9 mouse cellular contexts compared by ENCODE assay signal in the genomic region with DNA sequence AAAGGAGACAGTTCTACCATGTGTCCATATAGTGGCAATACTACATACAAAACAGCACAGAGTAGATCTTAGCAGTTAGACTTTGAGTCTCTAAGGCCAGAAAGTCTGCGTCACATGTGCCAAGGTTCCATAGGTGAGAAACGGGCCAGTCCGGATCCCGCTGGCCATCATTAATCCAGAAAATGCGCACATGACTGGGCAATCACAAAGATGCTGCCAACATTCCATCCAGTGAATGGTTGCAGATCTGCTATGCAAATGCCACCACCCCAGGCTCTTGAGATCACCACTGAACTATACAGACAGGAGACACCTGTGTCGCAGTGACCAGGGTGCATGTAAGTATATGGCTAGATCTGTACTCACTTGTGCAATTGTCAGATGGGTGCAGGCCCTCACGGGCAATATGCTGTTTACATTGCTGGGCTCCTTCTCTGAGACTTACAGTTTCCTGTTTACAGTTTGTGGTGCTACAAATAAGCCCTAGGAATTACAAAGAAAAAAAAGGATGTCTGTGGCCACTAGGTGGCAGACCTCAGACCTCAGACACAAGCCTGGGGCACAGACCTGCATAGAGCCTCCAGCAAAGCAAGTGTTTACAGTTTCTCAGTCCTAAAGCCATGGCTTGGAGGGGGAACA. TPM values are rescaled to one million over a fixed set of nuclear protein-coding genes. Genes with fewer than 3 reads are reported as not detected.
DNase-seq lines count a peak whose midpoint lies in the region; ATAC-seq and TF ChIP-seq lines count a peak whose summit lies in the region.
"Had no signal": no experiment of that assay in that cellular context is flagged by ENCODE, and none has a peak within 500 bp of the region (broad histone marks: within the 10 kb centered on the region; RNA-seq: fewer than 3 reads in every experiment).

No protein-coding gene starts in this region.

- no peaks in the 10 kb centered on the region for H3K36me3 ChIP-seq in hindbrain, embryonic 13.5 days
- no peaks in the 10 kb centered on the region for H3K36me3 ChIP-seq in midbrain, embryonic 14.5 days (ENCODE audit: control insufficient read depth, insufficient read depth, low read length)
- H3K36me3 ChIP-seq: lung, embryonic 15.5 days had no signal

- intact Hi-C loops in left cerebral cortex, adult 2 months (cut with DNase I) = no loop called here

- no peak overlapping the region for H3K9ac ChIP-seq in hindbrain, embryonic 13.5 days
- no peak overlapping the region for H3K9ac ChIP-seq in midbrain, embryonic 14.5 days (replicated peaks; ENCODE audit: low read length)
- H3K9ac ChIP-seq: lung, embryonic 15.5 days had no signal

- WGBS in hindbrain, embryonic 13.5 days = 56% methylated on average over 7 of the region's 7 CpGs
- 66% methylated on average over 7 of the region's 7 CpGs for WGBS in midbrain, embryonic 14.5 days

- H3K4me3 ChIP-seq in hindbrain, embryonic 13.5 days = no peak overlapping the region
- no peak overlapping the region for H3K4me3 ChIP-seq in left cerebral cortex, adult 2 months
- no peak overlapping the region for H3K4me3 ChIP-seq in midbrain, embryonic 14.5 days (replicated peaks; ENCODE audit: low read depth, low read length)
- H3K4me3 ChIP-seq: lung, embryonic 15.5 days had no signal

- H3K27ac ChIP-seq in hindbrain, embryonic 13.5 days = peak overlapping the region; percentile 77
- H3K27ac ChIP-seq in left cerebral cortex, adult 2 months = peak overlapping the region; percentile 76; the same call in 1 of the 2 replicates
- peak overlapping the region; percentile 62 for H3K27ac ChIP-seq in midbrain, embryonic 14.5 days (replicated peaks; ENCODE audit: low read depth, low read length)
- H3K27ac ChIP-seq: lung, embryonic 15.5 days had no signal

- H3K4me1 ChIP-seq in hindbrain, embryonic 13.5 days (replicated peaks) = peaks cover 48% of the 10 kb centered on the region
- peaks cover 44% of the 10 kb centered on the region for H3K4me1 ChIP-seq in midbrain, embryonic 14.5 days (ENCODE audit: control insufficient read depth, insufficient read depth, low read length)

- no peaks in the 10 kb centered on the region for H3K9me3 ChIP-seq in hindbrain, embryonic 13.5 days
- H3K9me3 ChIP-seq in midbrain, embryonic 14.5 days (ENCODE audit: control insufficient read depth, low read length) = no peaks in the 10 kb centered on the region
- H3K9me3 ChIP-seq: lung, embryonic 15.5 days had no signal

- DNase-seq in spleen, postnatal 36 days (ENCODE audit: low spot score in 2 of 2) = peak; percentile 27 to 29
- no peak for DNase-seq in spleen, postnatal 4 days (ENCODE audit: low spot score in 2 of 2)
- DNase-seq in adrenal gland, postnatal 36 days = peak; percentile 37 to 63
- peak in 1 of 2 experiments; percentile 60 for DNase-seq in left cerebral cortex, adult 2 months (ENCODE audit: extremely low spot score in 1 of 2, low spot score in 2 of 2)
- DNase-seq in midbrain, embryonic 14.5 days = peak; percentile 86
- peak; percentile 55 to 70 for DNase-seq in thymus, postnatal 10 days (ENCODE audit: low spot score in 2 of 2)

- peaks cover 14% of the 10 kb centered on the region for H3K27me3 ChIP-seq in hindbrain, embryonic 13.5 days
- H3K27me3 ChIP-seq in midbrain, embryonic 14.5 days (ENCODE audit: control insufficient read depth, insufficient read depth, low read length) = no peaks in the 10 kb centered on the region
- H3K27me3 ChIP-seq: lung, embryonic 15.5 days had no signal

- 0 out of 2 replicates have a peak, but pooled peaks have one; percentile 55 for ATAC-seq in erythroblast, adult 5-6 weeks (replicated peaks; ENCODE audit: low FRiP score, poor library complexity, severe bottlenecking)
- ATAC-seq in hindbrain, embryonic 13.5 days (ENCODE audit: low FRiP score) = peak; percentile 12; the same call in 1 of the 2 replicates
- ATAC-seq in midbrain, embryonic 14.5 days (ENCODE audit: low FRiP score, low TSS enrichment) = no peak

- peak; percentile 77 for TF ChIP-seq CTCF in left cerebral cortex, adult 2 months (IDR thresholded peaks at IDR 0.05)

- H3K4me2 ChIP-seq in hindbrain, embryonic 13.5 days = no peak overlapping the region
- H3K4me2 ChIP-seq in midbrain, embryonic 14.5 days (ENCODE audit: low read length) = no peak overlapping the region
- H3K4me2 ChIP-seq: lung, embryonic 15.5 days had no signal

RNA-seq across cellular contexts. Expression of a gene that starts 4.0 kb away (rescaled TPM):
- 1 to 10 TPM; 3.4 to 4.7 TPM for total RNA-seq in adrenal gland, postnatal 36 days (2021)
- total RNA-seq in erythroblast, adult 5-6 weeks (2015; ENCODE audit: low replicate concordance) = 2.7 and 11.3 TPM in 2 replicates
- total RNA-seq in erythroblast, adult 5-6 weeks (2017; ENCODE audit: low replicate concordance) = 3.7 and 7.8 TPM in 2 replicates
- 2.7 and 3.2 TPM in 2 replicates for polyA plus RNA-seq in hindbrain, embryonic 13.5 days (2015; fragmentation: Nextera tagmentation; extraction: Ambion mirVana)
- total RNA-seq in left cerebral cortex, adult 2 months (2021) = 1 to 10 TPM; 9.0 to 9.2 TPM
- 1.6 and 4.0 TPM in 2 replicates for polyA plus RNA-seq in midbrain, embryonic 14.5 days (2014; fragmentation: Nextera tagmentation; extraction: Ambion mirVana)

RNA-seq across cellular contexts. Expression of a gene that starts 4.0 kb away (rescaled TPM):
- total RNA-seq in adrenal gland, postnatal 36 days (2021) = 10 to 100 TPM; 28.1 to 30.6 TPM
- total RNA-seq in erythroblast, adult 5-6 weeks (2015; ENCODE audit: low replicate concordance) = 5.6 and 6.1 TPM in 2 replicates
- 4.3 and 9.8 TPM in 2 replicates for total RNA-seq in erythroblast, adult 5-6 weeks (2017; ENCODE audit: low replicate concordance)
- 7.5 and 7.8 TPM in 2 replicates for polyA plus RNA-seq in hindbrain, embryonic 13.5 days (2015; fragmentation: Nextera tagmentation; extraction: Ambion mirVana)
- 10 to 100 TPM; 18.5 to 20.3 TPM for total RNA-seq in left cerebral cortex, adult 2 months (2021)
- polyA plus RNA-seq in midbrain, embryonic 14.5 days (2014; fragmentation: Nextera tagmentation; extraction: Ambion mirVana) = 7.4 and 7.8 TPM in 2 replicates

RNA-seq across cellular contexts. Expression of a gene that starts 21.9 kb away (rescaled TPM):
- 1 to 10 TPM; 2.3 to 3.6 TPM for total RNA-seq in adrenal gland, postnatal 36 days (2021)
- total RNA-seq in erythroblast, adult 5-6 weeks (2015; ENCODE audit: low replicate concordance) = 3.6 TPM in 1 of 2 replicates, not detected in the other
- total RNA-seq in erythroblast, adult 5-6 weeks (2017; ENCODE audit: low replicate concordance) = 0.98 TPM in 1 of 2 replicates, not detected in the other
- polyA plus RNA-seq in hindbrain, embryonic 13.5 days (2015; fragmentation: Nextera tagmentation; extraction: Ambion mirVana) = 9.8 and 10.2 TPM in 2 replicates
- total RNA-seq in left cerebral cortex, adult 2 months (2021) = 10 to 100 TPM; 46.1 to 47.8 TPM
- polyA plus RNA-seq in midbrain, embryonic 14.5 days (2014; fragmentation: Nextera tagmentation; extraction: Ambion mirVana) = 23.6 and 24.4 TPM in 2 replicates

RNA-seq across cellular contexts. Expression of a gene that starts 55.6 kb away (rescaled TPM):
- not detected for total RNA-seq in adrenal gland, postnatal 36 days (2021)
- 2.1 TPM in 1 of 2 replicates, not detected in the other for total RNA-seq in erythroblast, adult 5-6 weeks (2015; ENCODE audit: low replicate concordance)
- total RNA-seq in erythroblast, adult 5-6 weeks (2017; ENCODE audit: low replicate concordance) = 2.1 TPM in 1 of 2 replicates, not detected in the other
- 0.12 and 0.26 TPM in 2 replicates for polyA plus RNA-seq in hindbrain, embryonic 13.5 days (2015; fragmentation: Nextera tagmentation; extraction: Ambion mirVana)
- under 1 TPM; 0.63 to 0.96 TPM for total RNA-seq in left cerebral cortex, adult 2 months (2021)
- 0.50 and 0.89 TPM in 2 replicates for polyA plus RNA-seq in midbrain, embryonic 14.5 days (2014; fragmentation: Nextera tagmentation; extraction: Ambion mirVana)

Comparison
In these comparisons a context has a peak if more than half of its experiments do, and no peak if none do; other contexts are left out.
1. DNase-seq: peak in spleen, postnatal 36 days (2 of 2), adrenal gland, postnatal 36 days (2 of 2), midbrain, embryonic 14.5 days (single experiment) and thymus, postnatal 10 days (2 of 2); none in spleen, postnatal 4 days (0 of 2).
2. RNA of a gene that starts 21.9 kb away (total RNA-seq): 46.1 to 47.8 TPM in left cerebral cortex, adult 2 months; 2.3 to 3.6 TPM in adrenal gland, postnatal 36 days and 0.98 to 3.6 TPM in erythroblast, adult 5-6 weeks; every median in the first group is over 10 times any median in the second.
3. Peak in every context shown above with its lines, with median percentiles within 50 percentile points of each other: H3K27ac ChIP-seq.